Mouse (Mus musculus) heart, embryonic 15.5 days (tissue): ENCODE data around the gene Gramd1c. TPM values are rescaled to one million over a fixed set of nuclear protein-coding genes. Genes with fewer than 3 reads are reported as not detected.

Source experiments
- ATAC-seq: fragments of 200-750 bp; cut with Nextera tagmentation; replicated peaks from 2 replicates; pipeline ENCODE4 v1.8.0; 2017; ENCODE audit warnings: low read depth, moderate TSS enrichment; ENCODE audit not compliant: insufficient number of reproducible peaks, insufficient read depth, low FRiP score
- H3K27ac ChIP-seq: fragments of 300-500 bp; sonication (generic); 2 replicates; pipeline ENCODE4 v1.5.1; 2015; ENCODE audit warnings: mild to moderate bottlenecking, inconsistent platforms
- H3K27me3 ChIP-seq: fragments of 300-500 bp; sonication (generic); 2 replicates; pipeline ENCODE4 v1.6.1; 2015; ENCODE audit warnings: inconsistent platforms
- H3K36me3 ChIP-seq: fragments of 300-500 bp; sonication (generic); 2 replicates; pipeline ENCODE4 v1.6.1; 2015; ENCODE audit warnings: mild to moderate bottlenecking, inconsistent platforms
- H3K4me1 ChIP-seq: fragments of 300-500 bp; sonication (generic); replicated peaks from 2 replicates; pipeline ENCODE4 v1.6.1; 2015; ENCODE audit warnings: inconsistent platforms
- H3K4me2 ChIP-seq: fragments of 300-500 bp; sonication (generic); 2 replicates; pipeline ENCODE4 v1.6.1; 2015; ENCODE audit warnings: inconsistent platforms, mild to moderate bottlenecking, moderate library complexity
- H3K4me3 ChIP-seq: fragments of 300-500 bp; sonication (generic); 2 replicates; pipeline ENCODE4 v1.5.1; 2015; ENCODE audit warnings: mild to moderate bottlenecking, inconsistent platforms
- H3K9ac ChIP-seq: fragments of 300-500 bp; sonication (generic); 2 replicates; pipeline ENCODE4 v1.6.1; 2015; ENCODE audit warnings: mild to moderate bottlenecking, inconsistent platforms
- H3K9me3 ChIP-seq: fragments of 300-500 bp; sonication (generic); replicated peaks from 2 replicates; pipeline ENCODE4 v1.6.1; 2016; ENCODE audit warnings: inconsistent platforms
- WGBS: fragments of 180-500 bp; shearing (Covaris S2); methylation state at CpG from one replicate; pipeline ENCODE4 v1.1.7; 2015; ENCODE audit warnings: mixed read lengths; 5-methylcytosine and 5-hydroxymethylcytosine counted together
- polyA plus RNA-seq: library from polyadenylated mRNA; unstranded; fragments of >200 nt; fragmentation: Nextera tagmentation; extraction: Ambion mirVana; gene quantifications from 2 replicates; pipeline ENCODE4 v1.2.1, GENCODE M21; 2015

Gramd1c gene
- polyA plus RNA-seq, 1 experiment from 2014 or later: 4.6 TPM

DNA sequence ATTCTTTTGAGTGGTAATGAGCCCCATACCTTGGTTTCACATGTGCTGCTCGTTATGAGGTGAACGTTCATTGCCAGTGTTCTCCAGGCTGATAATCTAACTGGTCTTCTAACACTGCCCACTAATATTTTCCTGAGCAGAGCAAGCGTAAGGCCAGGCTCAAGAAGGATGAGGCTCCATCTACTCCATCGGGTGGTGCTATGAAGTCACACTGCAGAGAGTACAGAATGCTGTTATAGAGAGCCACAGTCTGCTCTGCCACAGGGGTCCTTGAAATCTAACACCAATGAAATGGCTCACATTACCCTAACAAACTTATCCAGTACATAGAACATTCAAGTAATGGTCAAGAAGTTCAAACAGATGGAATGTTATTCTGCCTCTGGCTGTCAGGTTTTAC, 105.1 kb downstream of the Gramd1c start:
- Histone ChIP-seq H3K27me3 (no peaks in the 10 kb centered on the region), H3K9ac (no peak overlapping the region), H3K27ac (no peak overlapping the region), H3K4me2 (no peak overlapping the region), H3K9me3 (no peaks in the 10 kb centered on the region), H3K36me3 (peaks cover 11% of the 10 kb centered on the region; the same call in 1 of the 2 replicates), H3K4me3 (no peak overlapping the region), H3K4me1 (no peaks in the 10 kb centered on the region)
- WGBS: 81% methylated on average over 4 of the region's 4 CpGs
- ATAC-seq: no peak

GRCm38 (mm10) chr16:43954913-43955312, 108.2 kb downstream of the Gramd1c start:
- H3K9me3 ChIP-seq: no peaks in the 10 kb centered on the region
- ATAC-seq: no peak

GRCm38 (mm10) chr16:43951591-43951990, 111.6 kb downstream of the Gramd1c start:
- H3K4me3 ChIP-seq: no peak overlapping the region
- H3K4me1 ChIP-seq: no peaks in the 10 kb centered on the region
- H3K27ac ChIP-seq: no peak overlapping the region
- H3K4me2 ChIP-seq: no peak overlapping the region
- no peak for ATAC-seq
- no peaks in the 10 kb centered on the region for H3K36me3 ChIP-seq
- H3K9ac ChIP-seq: no peak overlapping the region
- H3K9me3 ChIP-seq: no peaks in the 10 kb centered on the region
- WGBS: 68% methylated on average over 4 of the region's 4 CpGs
- no peaks in the 10 kb centered on the region for H3K27me3 ChIP-seq

More at GRCm38 (mm10) chr16:43954913-43955312, 108.2 kb downstream of the Gramd1c start:
- Histone ChIP-seq H3K9ac (no peak overlapping the region), H3K4me3 (no peak overlapping the region), H3K27me3 (no peaks in the 10 kb centered on the region), H3K4me2 (no peak overlapping the region), H3K27ac (no peak overlapping the region), H3K4me1 (no peaks in the 10 kb centered on the region), H3K36me3 (0 out of 2 replicates have a peak, but pooled peaks cover 5% of the 10 kb centered on the region)
- 53% methylated on average over 6 of the region's 6 CpGs for WGBS

DNA sequence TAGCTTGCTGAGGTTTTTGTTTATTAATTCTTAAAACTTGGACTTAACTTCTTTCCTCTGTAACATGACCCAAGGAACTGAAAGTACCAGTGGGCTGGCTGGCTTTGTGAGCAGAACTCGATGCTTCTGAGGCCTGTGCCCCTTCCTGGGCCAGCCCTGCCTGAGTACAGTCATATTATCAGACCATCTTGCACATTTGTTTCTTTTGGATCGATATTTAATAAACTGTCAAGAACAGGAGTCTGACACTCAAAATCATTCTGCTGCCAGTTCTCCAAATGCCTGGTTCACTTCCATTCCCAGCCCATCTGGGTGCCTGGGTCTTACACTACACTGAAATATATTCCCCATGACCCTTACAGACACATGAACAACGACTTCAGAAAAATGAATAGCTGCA, 117.3 kb downstream of the Gramd1c start:
- Histone ChIP-seq H3K4me3 (no peak overlapping the region), H3K9me3 (no peaks in the 10 kb centered on the region), H3K27ac (no peak overlapping the region), H3K9ac (no peak overlapping the region), H3K4me1 (no peaks in the 10 kb centered on the region), H3K27me3 (no peaks in the 10 kb centered on the region), H3K36me3 (no peaks in the 10 kb centered on the region), H3K4me2 (no peak overlapping the region)
- WGBS: 60% methylated on average over 3 of the region's 3 CpGs
- no peak for ATAC-seq

GRCm38 (mm10) chr16:43945351-43945750, 117.8 kb downstream of the Gramd1c start:
- 84% methylated on average over 3 of the region's 3 CpGs for WGBS
- no peaks in the 10 kb centered on the region for H3K27me3 ChIP-seq
- H3K4me3 ChIP-seq: no peak overlapping the region
- no peak overlapping the region for H3K27ac ChIP-seq
- no peak overlapping the region for H3K9ac ChIP-seq
- no peak for ATAC-seq
- H3K4me1 ChIP-seq: no peaks in the 10 kb centered on the region
- no peaks in the 10 kb centered on the region for H3K36me3 ChIP-seq
- no peaks in the 10 kb centered on the region for H3K9me3 ChIP-seq
- no peak overlapping the region for H3K4me2 ChIP-seq

DNA sequence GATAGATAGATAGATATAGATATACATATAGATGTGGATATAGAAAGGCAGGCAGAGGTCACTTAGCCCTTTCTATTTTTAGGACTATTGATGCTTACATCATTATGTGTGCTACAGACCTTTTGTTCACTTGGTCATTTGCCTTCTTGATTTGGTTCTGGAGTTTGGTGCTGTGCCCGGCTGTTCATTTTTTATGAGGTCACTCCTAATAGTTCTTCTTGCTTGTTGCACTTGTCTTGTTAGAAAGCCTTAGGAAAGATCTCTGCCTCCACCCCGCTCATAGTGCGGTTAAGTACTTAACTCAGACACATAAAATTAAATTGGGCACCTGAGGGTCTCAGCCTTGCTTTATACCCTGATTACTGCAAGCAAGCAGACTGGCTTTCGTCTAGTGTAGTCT, 122.3 kb downstream of the Gramd1c start:
- H3K4me3 ChIP-seq: no peak overlapping the region
- H3K9me3 ChIP-seq: no peaks in the 10 kb centered on the region
- no peaks in the 10 kb centered on the region for H3K4me1 ChIP-seq
- no peak overlapping the region for H3K9ac ChIP-seq
- no peak overlapping the region for H3K4me2 ChIP-seq
- H3K36me3 ChIP-seq: no peaks in the 10 kb centered on the region
- no peaks in the 10 kb centered on the region for H3K27me3 ChIP-seq
- ATAC-seq: no peak
- H3K27ac ChIP-seq: no peak overlapping the region
- whole genome bisulfite sequencing: 85% methylated on average over 4 of the region's 4 CpGs

DNA sequence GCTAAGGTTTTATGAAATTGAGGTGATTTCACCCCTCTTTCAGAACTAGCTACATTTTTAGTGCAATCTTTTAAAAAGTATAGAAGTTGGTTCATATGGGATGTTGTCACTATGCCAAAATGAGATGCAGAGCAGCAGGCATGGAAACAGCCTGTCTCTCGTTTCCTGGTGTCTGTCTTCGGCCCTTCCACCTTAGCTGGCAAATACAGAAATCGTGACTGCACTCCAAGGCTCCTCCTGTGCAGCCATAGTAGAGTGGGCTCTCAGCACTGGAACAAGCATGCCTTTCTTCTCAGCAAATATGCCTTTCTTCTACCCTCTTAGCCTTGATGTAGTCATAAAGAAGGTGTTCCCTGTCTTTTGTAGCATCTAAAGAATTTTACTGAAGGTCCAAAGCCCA, 127.3 kb downstream of the Gramd1c start:
- WGBS: 57% methylated on average over 3 of the region's 3 CpGs
- Histone ChIP-seq H3K36me3 (no peaks in the 10 kb centered on the region), H3K4me3 (no peak overlapping the region), H3K9me3 (no peaks in the 10 kb centered on the region), H3K4me1 (no peaks in the 10 kb centered on the region), H3K27ac (no peak overlapping the region), H3K9ac (no peak overlapping the region), H3K4me2 (no peak overlapping the region), H3K27me3 (no peaks in the 10 kb centered on the region)
- ATAC-seq: no peak

DNA sequence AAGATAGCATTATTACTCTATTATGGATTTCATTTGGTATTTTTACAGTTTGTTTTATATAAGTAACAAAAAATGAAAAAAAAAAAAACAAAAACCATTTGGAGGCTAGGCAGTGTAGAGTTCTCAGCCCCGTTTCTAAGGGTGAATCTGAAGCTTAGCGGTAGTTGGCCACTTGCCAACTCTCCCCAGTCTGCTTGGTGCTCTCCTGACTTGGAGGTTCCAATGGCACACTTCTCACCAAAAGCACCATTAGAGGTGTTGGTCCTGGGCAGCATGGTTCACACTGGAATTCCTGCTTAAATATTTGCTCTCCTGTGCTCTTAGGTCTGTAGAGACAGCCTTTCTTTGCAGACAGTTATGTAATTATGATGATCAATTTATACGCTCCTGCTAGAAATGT, 127.8 kb downstream of the Gramd1c start:
- Histone ChIP-seq H3K4me1 (no peaks in the 10 kb centered on the region), H3K4me2 (no peak overlapping the region), H3K27ac (no peak overlapping the region), H3K9ac (no peak overlapping the region), H3K9me3 (no peaks in the 10 kb centered on the region), H3K27me3 (no peaks in the 10 kb centered on the region), H3K4me3 (no peak overlapping the region), H3K36me3 (no peaks in the 10 kb centered on the region)
- WGBS: 59% methylated on average over 3 of the region's 3 CpGs
- ATAC-seq: no peak

GRCm38 (mm10) chr16:43934856-43935255, 128.3 kb downstream of the Gramd1c start:
- Histone ChIP-seq H3K4me3 (no peak overlapping the region), H3K27ac (no peak overlapping the region), H3K9ac (no peak overlapping the region), H3K9me3 (no peaks in the 10 kb centered on the region), H3K27me3 (no peaks in the 10 kb centered on the region), H3K4me1 (no peaks in the 10 kb centered on the region), H3K4me2 (no peak overlapping the region), H3K36me3 (no peaks in the 10 kb centered on the region)
- no peak for ATAC-seq
- WGBS: 87% methylated on average over 8 of the region's 8 CpGs

- Histone ChIP-seq H3K9me3 (no peaks in the 10 kb centered on the region), H3K27ac (no peak overlapping the region), H3K27me3 (no peaks in the 10 kb centered on the region), H3K4me3 (no peak overlapping the region), H3K36me3 (no peaks in the 10 kb centered on the region), H3K4me1 (no peaks in the 10 kb centered on the region), H3K4me2 (no peak overlapping the region), H3K9ac (no peak overlapping the region)
- no peak for ATAC-seq
- 69% methylated on average over 6 of the region's 6 CpGs for WGBS
These were observed 130.1 kb downstream of the Gramd1c start for GRCm38 (mm10) chr16:43933041-43933440.

GRCm38 (mm10) chr16:43932319-43932718, 130.8 kb downstream of the Gramd1c start:
- 80% methylated on average over 7 of the region's 7 CpGs for WGBS
- ATAC-seq: no peak
- Histone ChIP-seq H3K27ac (no peak overlapping the region), H3K9me3 (no peaks in the 10 kb centered on the region), H3K4me1 (no peaks in the 10 kb centered on the region), H3K9ac (no peak overlapping the region), H3K27me3 (no peaks in the 10 kb centered on the region), H3K4me3 (no peak overlapping the region), H3K36me3 (no peaks in the 10 kb centered on the region), H3K4me2 (no peak overlapping the region)

- Histone ChIP-seq H3K4me1 (no peaks in the 10 kb centered on the region), H3K9me3 (no peaks in the 10 kb centered on the region), H3K9ac (no peak overlapping the region), H3K4me3 (no peak overlapping the region), H3K36me3 (no peaks in the 10 kb centered on the region), H3K4me2 (no peak overlapping the region), H3K27ac (no peak overlapping the region), H3K27me3 (no peaks in the 10 kb centered on the region)
- no peak for ATAC-seq
- WGBS: 69% methylated on average over 3 of the region's 3 CpGs
These were observed 131.6 kb downstream of the Gramd1c start for GRCm38 (mm10) chr16:43931502-43931901.
